ENCODE assay signal across 27 mouse cellular contexts in genomic region chr17:78495929-78496328, GRCm38 (mm10). TPM values are rescaled to one million over a fixed set of nuclear protein-coding genes. Genes with fewer than 3 reads are reported as not detected.
"Had no signal": no experiment of that assay in that cellular context is flagged by ENCODE, and none has a peak within 500 bp of the region (broad histone marks: within the 10 kb centered on the region; RNA-seq: fewer than 3 reads in every experiment).

No protein-coding gene starts in this region.

- H3K9ac ChIP-seq: embryonic facial prominence, embryonic 12.5 days; embryonic facial prominence, embryonic 13.5 days; embryonic facial prominence, embryonic 15.5 days; forebrain, embryonic 12.5 days; forebrain, embryonic 13.5 days; forebrain, embryonic 15.5 days; forebrain, postnatal 0 days had no signal

- DNase-seq: cerebellum, adult 8-10 months; cerebellum, adult 9-10 months; cerebellum, adult 9-11 months; cerebellum, postnatal 10 days; cerebellum, postnatal 14 days; cerebellum, postnatal 25 days; cerebellum, postnatal 36 days; embryo, embryonic 11 days; forebrain, postnatal 0 days; gastrocnemius, adult 2 months; gastrocnemius, postnatal 10 days; gastrocnemius, postnatal 14 days; gastrocnemius, postnatal 25 days; gastrocnemius, postnatal 36 days; heart, adult 18-20 months; heart, adult 2 months had no signal

- H3K27me3 ChIP-seq: embryonic facial prominence, embryonic 12.5 days; embryonic facial prominence, embryonic 13.5 days; embryonic facial prominence, embryonic 15.5 days; forebrain, embryonic 12.5 days; forebrain, embryonic 13.5 days; forebrain, embryonic 15.5 days had no signal

- H3K4me2 ChIP-seq: embryonic facial prominence, embryonic 12.5 days; embryonic facial prominence, embryonic 13.5 days; embryonic facial prominence, embryonic 15.5 days; forebrain, embryonic 12.5 days; forebrain, embryonic 13.5 days; forebrain, embryonic 15.5 days had no signal

- ATAC-seq: forebrain, embryonic 13.5 days; forebrain, embryonic 14.5 days; forebrain, embryonic 15.5 days; forebrain, embryonic 16.5 days; forebrain, postnatal 0 days had no signal

- H3K9me3 ChIP-seq: embryonic facial prominence, embryonic 10.5 days; embryonic facial prominence, embryonic 12.5 days; embryonic facial prominence, embryonic 13.5 days; embryonic facial prominence, embryonic 15.5 days; forebrain, embryonic 10.5 days; forebrain, embryonic 12.5 days; forebrain, embryonic 13.5 days; forebrain, embryonic 15.5 days had no signal

- H3K4me1 ChIP-seq: embryonic facial prominence, embryonic 10.5 days; embryonic facial prominence, embryonic 12.5 days; embryonic facial prominence, embryonic 13.5 days; embryonic facial prominence, embryonic 15.5 days had no signal

- H3K4me3 ChIP-seq: embryonic facial prominence, embryonic 10.5 days; embryonic facial prominence, embryonic 12.5 days; embryonic facial prominence, embryonic 13.5 days; embryonic facial prominence, embryonic 15.5 days; erythroblast, embryonic 14.5 days; forebrain, embryonic 10.5 days; forebrain, embryonic 12.5 days; forebrain, embryonic 13.5 days; forebrain, embryonic 15.5 days; gastrocnemius, adult 2 months; heart, adult 2 months had no signal

- H3K36me3 ChIP-seq: embryonic facial prominence, embryonic 10.5 days; embryonic facial prominence, embryonic 12.5 days; embryonic facial prominence, embryonic 13.5 days; embryonic facial prominence, embryonic 15.5 days; forebrain, embryonic 10.5 days; forebrain, embryonic 12.5 days; forebrain, embryonic 15.5 days had no signal

- H3K27ac ChIP-seq: embryonic facial prominence, embryonic 10.5 days; embryonic facial prominence, embryonic 12.5 days; embryonic facial prominence, embryonic 13.5 days; embryonic facial prominence, embryonic 15.5 days; forebrain, embryonic 10.5 days; forebrain, embryonic 12.5 days; forebrain, embryonic 13.5 days; forebrain, embryonic 15.5 days; gastrocnemius, adult 2 months; heart, adult 2 months had no signal

RNA-seq across cellular contexts. Expression of gene Vit, which starts 11.9 kb away (rescaled TPM):
- polyA plus RNA-seq: erythroblast, embryonic 14.5 days had no signal
